Mouse (Mus musculus): ENCODE data around the gene Gemin5.

DNA sequence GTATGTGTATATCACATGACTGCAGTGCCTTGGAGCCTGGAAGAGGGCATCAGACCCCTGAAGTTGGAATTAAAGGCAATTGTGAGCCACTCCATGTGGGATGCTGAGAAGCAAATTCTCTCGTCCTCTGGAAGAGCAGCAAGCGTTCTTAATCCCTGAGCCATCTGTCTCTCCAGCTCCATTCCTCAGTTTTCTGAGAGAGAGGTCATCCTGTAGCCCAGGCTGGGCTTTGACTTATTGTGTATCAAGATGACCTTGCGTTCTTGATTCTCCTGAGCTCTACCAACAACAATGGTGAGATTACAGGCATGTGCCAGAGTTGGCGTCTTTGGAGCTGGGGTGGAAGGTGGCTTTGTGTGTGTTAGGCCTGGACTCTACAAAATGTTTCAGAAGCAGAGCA is 73.6 kb downstream of the Gemin5 start:
- no peak for TF ChIP-seq HCFC1 (IDR thresholded peaks at IDR 0.05; ENCODE audit: borderline replicate concordance, insufficient read depth, low read length)
- no peak for TF ChIP-seq CHD2 (IDR thresholded peaks at IDR 0.05; ENCODE audit: low read depth, low read length)
- TF ChIP-seq ZC3H11A (IDR thresholded peaks at IDR 0.05; ENCODE audit: borderline replicate concordance, low read depth, low read length) = no peak
- no peak for TF ChIP-seq MAFK (IDR thresholded peaks at IDR 0.05; ENCODE audit: insufficient read depth, low read depth, low read length)
- no peak for TF ChIP-seq ZNF384 (IDR thresholded peaks at IDR 0.05; ENCODE audit: low read depth, low read length)
